ENCODE assay signal across 8 mouse cellular contexts in genomic region chr4:33923151-33923760, GRCm38 (mm10). TPM values are rescaled to one million over a fixed set of nuclear protein-coding genes. Genes with fewer than 3 reads are reported as not detected.
DNase-seq lines count a peak whose midpoint lies in the region; ATAC-seq lines count a peak whose summit lies in the region.
"Had no signal": no experiment of that assay in that cellular context is flagged by ENCODE, and none has a peak within 500 bp of the region (broad histone marks: within the 10 kb centered on the region; RNA-seq: fewer than 3 reads in every experiment).

No protein-coding gene starts in this region.

- H3K4me3 ChIP-seq in forebrain, embryonic 14.5 days (ENCODE audit: low read depth, low read length) = peak overlapping the region; percentile 65
- H3K4me3 ChIP-seq in liver, embryonic 12.5 days = peak overlapping the region; percentile 51
- H3K4me3 ChIP-seq in stomach, embryonic 14.5 days (ENCODE audit: low read depth, low read length) = peak overlapping the region; percentile 63

- peak; percentile 39 to 45 for DNase-seq in left cerebral cortex, postnatal 14 days (ENCODE audit: low spot score in 2 of 2)
- no peak for DNase-seq in left cerebral cortex, postnatal 10 days (ENCODE audit: extremely low spot score in 1 of 2, low spot score in 2 of 2)
- peak; percentile 78 for DNase-seq in cerebellum, adult 11-12 months
- DNase-seq in forebrain, embryonic 14.5 days (ENCODE audit: low spot score) = peak; percentile 61
- no peak for DNase-seq in spleen, postnatal 4 days (ENCODE audit: low spot score in 2 of 2)

- ATAC-seq in forebrain, embryonic 14.5 days = no peak
- ATAC-seq in liver, embryonic 12.5 days = no peak
- ATAC-seq in stomach, embryonic 14.5 days (ENCODE audit: insufficient number of reproducible peaks, insufficient read depth, low FRiP score, low read depth) = no peak

- 1% methylated on average over 19 of the region's 19 CpGs for WGBS in forebrain, embryonic 14.5 days
- 5% methylated on average over 19 of the region's 19 CpGs for WGBS in liver, embryonic 12.5 days (ENCODE audit: insufficient replicate concordance)
- WGBS in stomach, embryonic 14.5 days = 11% methylated on average over 19 of the region's 19 CpGs

- no peaks in the 10 kb centered on the region for H3K36me3 ChIP-seq in forebrain, embryonic 14.5 days (ENCODE audit: control insufficient read depth, insufficient read depth, low read length)
- no peaks in the 10 kb centered on the region for H3K36me3 ChIP-seq in liver, embryonic 12.5 days
- H3K36me3 ChIP-seq in stomach, embryonic 14.5 days (ENCODE audit: control insufficient read depth, insufficient read depth, low read length) = no peaks in the 10 kb centered on the region

- 0 out of 2 replicates have a peak, but pooled peaks cover 3% of the 10 kb centered on the region for H3K4me1 ChIP-seq in forebrain, embryonic 14.5 days (ENCODE audit: control insufficient read depth, insufficient read depth, low read length)
- 0 out of 2 replicates have a peak, but pooled peaks cover 7% of the 10 kb centered on the region for H3K4me1 ChIP-seq in liver, embryonic 12.5 days
- no peaks in the 10 kb centered on the region for H3K4me1 ChIP-seq in stomach, embryonic 14.5 days (ENCODE audit: control insufficient read depth, insufficient read depth, low read length)

- peak overlapping the region; percentile 95 for H3K27ac ChIP-seq in forebrain, embryonic 14.5 days (ENCODE audit: low read depth, low read length)
- no peak overlapping the region for H3K27ac ChIP-seq in liver, embryonic 12.5 days
- no peak overlapping the region; the same call in 1 of the 2 replicates for H3K27ac ChIP-seq in stomach, embryonic 14.5 days (ENCODE audit: low read length)
- H3K27ac ChIP-seq: macrophage had no signal

- no peaks in the 10 kb centered on the region for H3K9me3 ChIP-seq in forebrain, embryonic 14.5 days (replicated peaks; ENCODE audit: control insufficient read depth, low read length)
- no peaks in the 10 kb centered on the region for H3K9me3 ChIP-seq in liver, embryonic 12.5 days (replicated peaks)
- H3K9me3 ChIP-seq in stomach, embryonic 14.5 days (ENCODE audit: control insufficient read depth, low read depth, low read length) = no peaks in the 10 kb centered on the region

- intact Hi-C loops in left cerebral cortex, postnatal 14 days (cut with DNase I) = loop anchor here (5.0 to 10.0 kb wide), 2 partner anchors 186 to 528 kb away; no protein-coding TSS in a partner anchor
- intact Hi-C loops in left cerebral cortex, postnatal 10 days (cut with DNase I) = loop anchor here (10.0 kb wide), 4 partner anchors 312 to 518 kb away; no protein-coding TSS in a partner anchor

- H3K27me3 ChIP-seq in forebrain, embryonic 14.5 days (replicated peaks; ENCODE audit: control insufficient read depth, insufficient read depth, low read length) = 0 out of 2 replicates have a peak, but pooled peaks cover 10% of the 10 kb centered on the region
- peaks cover 68% of the 10 kb centered on the region for H3K27me3 ChIP-seq in liver, embryonic 12.5 days (replicated peaks)
- peaks cover 3% of the 10 kb centered on the region; the same call in 1 of the 2 replicates for H3K27me3 ChIP-seq in stomach, embryonic 14.5 days (ENCODE audit: control insufficient read depth, insufficient read depth, low read length)

- peak overlapping the region; percentile 89 for H3K4me2 ChIP-seq in forebrain, embryonic 14.5 days (ENCODE audit: low read length)
- H3K4me2 ChIP-seq in liver, embryonic 12.5 days = peak overlapping the region; percentile 71
- peak overlapping the region; percentile 90 for H3K4me2 ChIP-seq in stomach, embryonic 14.5 days (replicated peaks; ENCODE audit: low read depth, low read length)

- H3K9ac ChIP-seq in forebrain, embryonic 14.5 days (ENCODE audit: low read length) = peak overlapping the region; percentile 93
- H3K9ac ChIP-seq in liver, embryonic 12.5 days = no peak overlapping the region
- no peak overlapping the region for H3K9ac ChIP-seq in stomach, embryonic 14.5 days (replicated peaks; ENCODE audit: low read depth, low read length)

RNA-seq across cellular contexts. Expression of gene Cnr1, which starts 1.1 kb away (rescaled TPM):
- 100 to 1,000 TPM; 117 to 128 TPM for total RNA-seq in left cerebral cortex, postnatal 14 days (2021)
- total RNA-seq in left cerebral cortex, postnatal 10 days (2021) = 100 to 1,000 TPM; 118 to 129 TPM
- polyA plus RNA-seq in forebrain, embryonic 14.5 days (2014; fragmentation: Nextera tagmentation; extraction: Ambion mirVana) = 81.5 and 83.9 TPM in 2 replicates
- polyA plus RNA-seq in liver, embryonic 12.5 days (2016; fragmentation: Nextera tagmentation; extraction: Ambion mirVana) = 0.26 and 0.30 TPM in 2 replicates
- 5.9 and 6.4 TPM in 2 replicates for polyA plus RNA-seq in stomach, embryonic 14.5 days (2014; fragmentation: Nextera tagmentation; extraction: Ambion mirVana)

Comparison
In these comparisons a context has a peak if more than half of its experiments do, and no peak if none do; other contexts are left out.
1. DNase-seq: peak in left cerebral cortex, postnatal 14 days (2 of 2), cerebellum, adult 11-12 months (single experiment) and forebrain, embryonic 14.5 days (single experiment); none in left cerebral cortex, postnatal 10 days (0 of 2) and spleen, postnatal 4 days (0 of 2).
2. RNA of gene Cnr1, which starts 1.1 kb away (polyA plus RNA-seq): 81.5 to 83.9 TPM in forebrain, embryonic 14.5 days; 5.9 to 6.4 TPM in stomach, embryonic 14.5 days and 0.26 to 0.30 TPM in liver, embryonic 12.5 days; every median in the first group is over 10 times any median in the second.
3. Peak in every context shown above with its lines, with median percentiles within 50 percentile points of each other: H3K4me2 ChIP-seq and H3K4me3 ChIP-seq.